Comparison of ENCODE assay signal across 1 mouse cellular context in the genomic region with DNA sequence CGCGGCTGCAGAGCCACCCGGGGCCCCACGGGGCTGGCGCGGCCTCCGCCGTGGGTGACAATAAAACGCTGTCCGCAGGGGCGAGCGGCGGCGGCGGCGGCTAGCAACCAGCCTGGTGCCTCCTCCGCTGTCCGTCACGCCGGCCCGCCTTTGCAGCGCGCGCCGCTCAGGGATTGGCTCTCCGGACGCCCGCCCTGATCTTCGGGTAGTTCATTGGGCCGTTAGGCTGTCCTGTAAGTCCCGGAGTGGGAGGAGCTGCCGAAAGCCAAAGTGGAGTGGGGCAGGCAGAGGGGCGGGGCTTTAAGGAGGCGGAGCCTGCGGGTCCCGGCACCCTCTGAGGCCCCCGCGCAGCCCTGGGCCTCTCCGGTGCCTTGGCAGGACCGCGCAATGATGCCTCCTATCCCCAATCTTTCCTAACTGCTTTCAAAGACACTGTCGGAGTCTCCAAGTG.
TF ChIP-seq lines count a peak whose summit lies in the region.

A gene (minus strand): TSS at position 126 of the 451 bp plus-strand sequence.

TF ChIP-seq in myocyte, 11 proteins besides CTCF, POLR2A, EP300 and RAD21 (continued from another document):
- TF ChIP-seq CEBPB (IDR thresholded peaks at IDR 0.05; ENCODE audit: insufficient read depth, poor library complexity, severe bottlenecking) = no peak
